Mouse (Mus musculus) right cerebral cortex, adult 18-20 months (tissue): ENCODE data around the gene Rec114.

Experiments used
- DNase-seq: peaks from one replicate; pipeline ENCODE4 v3.0.0; 2022; ENCODE audit warnings: mixed read lengths

Rec114 gene

DNA sequence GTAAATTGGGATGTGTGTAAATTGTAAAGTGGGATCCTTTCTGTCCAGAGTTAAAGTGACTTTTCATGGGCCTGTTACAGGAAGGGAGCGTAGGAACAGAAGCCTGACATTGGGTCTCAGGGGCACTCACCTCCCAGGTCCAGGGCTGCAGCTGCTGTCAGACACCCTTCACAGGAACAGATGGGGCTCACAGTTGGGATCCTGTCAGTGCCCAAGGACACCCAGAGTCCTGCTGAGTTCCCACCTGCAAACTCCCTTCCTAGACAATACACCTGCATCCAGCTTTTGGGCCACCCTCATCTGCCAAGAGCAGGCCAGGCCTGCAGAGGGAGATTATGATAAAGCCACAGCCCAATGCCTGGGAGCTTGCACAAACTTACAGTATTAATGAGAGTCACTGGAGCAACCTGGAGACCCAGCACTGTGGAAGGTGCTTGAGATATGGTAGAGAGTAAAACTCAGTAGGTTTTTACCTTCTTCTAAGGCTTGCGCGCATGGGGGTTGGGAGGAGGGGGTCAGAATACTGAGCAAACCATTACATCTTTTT, at the start of gene Rec114:
TSS of gene Rec114 (minus strand) at position 263 of the 547 bp plus-strand sequence.
- DNase-seq, result no peak

- DNase-seq, result no peak
Measured at GRCm38 (mm10) chr9:58789476-58789875, 45.7 kb upstream of the Rec114 start.

DNA sequence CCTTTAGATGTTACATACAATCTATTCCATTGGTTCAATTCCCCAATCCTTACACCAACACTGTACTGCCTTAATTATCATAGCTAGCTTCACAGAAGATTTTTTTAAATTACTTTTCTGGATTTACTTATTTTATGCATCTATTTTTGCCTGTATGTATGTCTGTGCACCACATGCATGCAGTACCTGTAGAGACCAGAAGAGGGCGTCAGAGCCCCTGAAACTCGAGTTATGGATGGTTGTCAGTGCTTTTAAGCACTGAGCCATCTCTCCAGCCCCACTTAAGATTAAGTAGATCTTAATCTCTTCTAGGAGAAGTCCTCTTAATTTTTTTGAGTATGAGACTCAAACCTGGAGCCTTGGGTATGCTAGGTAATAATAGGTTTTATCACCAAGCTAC, 31.6 kb upstream of the Rec114 start:
- no peak for DNase-seq

- no peak for DNase-seq
Measured at GRCm38 (mm10) chr9:58774761-58775160, 31.0 kb upstream of the Rec114 start.

GRCm38 (mm10) chr9:58769943-58770342, 26.2 kb upstream of the Rec114 start:
- no peak for DNase-seq

- DNase-seq, result no peak
Measured at GRCm38 (mm10) chr9:58766959-58767955, 23.5 kb upstream of the Rec114 start.

DNA sequence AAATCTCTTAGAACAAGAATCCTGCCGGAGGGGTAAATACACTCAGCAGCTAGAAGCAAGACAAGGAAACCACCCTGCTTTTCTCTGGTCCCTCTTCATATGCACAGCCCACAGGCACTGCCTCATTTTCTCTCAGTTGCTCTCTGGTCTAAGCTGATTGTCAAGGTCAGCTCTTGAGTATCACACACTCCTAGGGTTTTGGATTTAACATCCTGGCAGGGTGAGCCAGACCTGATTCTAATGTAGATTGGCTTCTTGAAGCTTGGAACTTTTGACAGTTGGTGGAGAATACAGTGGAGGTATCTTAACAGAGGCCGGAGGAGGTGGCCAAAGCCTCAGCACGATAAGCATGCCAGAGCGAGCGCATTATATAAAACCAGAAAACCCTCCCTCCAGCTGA, 20.6 kb upstream of the Rec114 start:
- DNase-seq, result no peak

GRCm38 (mm10) chr9:58763114-58763513, 19.4 kb upstream of the Rec114 start:
- DNase-seq, result no peak

GRCm38 (mm10) chr9:58762086-58762485, 18.3 kb upstream of the Rec114 start:
- no peak for DNase-seq

DNA sequence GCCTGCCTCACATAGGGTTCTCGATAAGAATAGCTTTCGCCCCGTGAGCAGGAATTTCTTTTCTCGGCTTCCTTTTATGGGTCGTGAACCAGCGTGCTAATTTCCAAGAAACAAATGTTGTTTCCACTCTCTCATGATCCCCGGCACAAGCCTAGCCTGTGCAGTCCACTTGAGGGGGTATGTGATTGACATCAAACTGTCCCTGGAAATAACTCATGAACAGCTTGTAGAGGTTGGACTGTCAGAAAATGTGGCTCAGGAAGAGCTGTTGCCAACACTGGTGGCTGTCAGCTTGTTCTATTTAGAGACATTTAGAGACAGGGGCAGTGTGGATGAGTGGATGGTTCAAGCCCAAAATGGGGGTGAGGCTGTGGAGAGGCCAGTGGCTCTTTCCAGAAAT, 15.0 kb upstream of the Rec114 start:
- DNase-seq, result peak; percentile 3

DNA sequence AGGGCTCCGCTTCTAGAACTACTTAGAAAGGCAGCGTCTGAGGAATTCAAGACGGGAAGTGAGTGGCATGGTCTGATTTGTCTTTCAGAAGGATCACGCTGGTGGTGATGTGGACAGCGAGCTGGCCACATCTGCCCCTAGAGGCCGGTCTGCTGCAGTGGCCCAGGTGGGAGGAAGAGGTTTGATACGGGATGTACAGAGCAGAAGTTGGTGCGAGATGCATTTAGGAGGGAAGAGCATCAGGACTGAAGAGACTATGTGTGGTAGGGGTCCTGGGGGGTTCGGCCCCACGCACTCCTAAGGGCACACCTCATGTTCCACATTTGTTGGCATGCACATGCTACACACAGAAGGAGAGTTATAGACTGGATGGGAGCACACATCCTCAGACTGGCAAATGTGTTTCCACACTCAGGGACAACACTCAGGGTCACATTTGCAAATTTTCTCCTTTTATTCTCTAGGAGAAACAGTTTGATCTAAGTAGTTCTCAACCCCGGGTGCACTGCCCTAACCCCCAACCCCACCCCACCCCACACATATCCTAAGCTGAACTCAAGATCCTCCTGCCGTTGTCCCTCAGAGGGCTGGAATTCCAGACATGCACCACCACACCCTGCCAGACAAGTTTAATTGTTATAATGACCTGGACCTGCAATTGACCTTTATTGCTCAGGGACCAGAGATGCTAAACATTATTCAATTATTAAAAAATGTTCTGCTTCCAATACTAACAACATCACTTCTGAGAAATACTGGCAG, 12.8 kb upstream of the Rec114 start:
- DNase-seq, result no peak

DNA sequence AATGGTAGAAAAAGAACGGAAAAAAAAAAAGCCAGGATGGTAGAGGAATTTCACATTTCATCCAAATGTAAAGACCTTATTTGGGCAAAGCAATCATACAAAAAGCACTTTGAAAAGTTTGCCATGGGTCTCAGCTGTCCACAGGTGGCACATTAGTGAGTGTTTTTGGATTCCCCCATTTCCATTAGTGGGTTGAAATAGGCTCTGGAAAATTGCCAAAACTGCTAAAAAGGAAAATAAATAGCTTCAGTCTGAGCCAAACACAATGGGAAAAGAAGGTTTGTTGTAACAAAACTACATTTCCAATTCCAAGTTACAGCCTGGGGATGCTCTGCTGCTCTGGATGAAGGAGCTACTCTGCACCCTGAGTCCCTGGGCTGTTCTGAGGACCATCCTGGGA, 9.8 kb upstream of the Rec114 start:
- DNase-seq, result no peak

DNA sequence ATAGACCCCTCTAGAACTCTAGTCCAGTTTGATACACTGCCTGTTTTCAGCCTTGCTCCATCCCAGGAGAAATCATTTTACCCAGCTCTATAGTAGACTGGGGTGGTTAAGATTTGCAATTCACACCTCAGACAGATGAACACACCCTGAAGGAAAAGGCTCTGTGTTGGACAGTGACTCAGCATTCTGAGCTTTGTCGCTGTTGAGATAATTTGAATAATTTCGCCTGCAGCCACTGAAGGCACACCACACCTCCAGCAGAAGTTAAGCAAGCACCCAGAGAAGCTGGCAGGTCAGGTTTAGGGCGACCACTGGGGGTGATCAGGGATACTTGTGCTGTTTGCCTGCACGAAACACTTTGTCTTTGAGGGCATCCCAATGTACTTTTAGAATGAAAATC, 4.4 kb upstream of the Rec114 start:
- no peak for DNase-seq

DNA sequence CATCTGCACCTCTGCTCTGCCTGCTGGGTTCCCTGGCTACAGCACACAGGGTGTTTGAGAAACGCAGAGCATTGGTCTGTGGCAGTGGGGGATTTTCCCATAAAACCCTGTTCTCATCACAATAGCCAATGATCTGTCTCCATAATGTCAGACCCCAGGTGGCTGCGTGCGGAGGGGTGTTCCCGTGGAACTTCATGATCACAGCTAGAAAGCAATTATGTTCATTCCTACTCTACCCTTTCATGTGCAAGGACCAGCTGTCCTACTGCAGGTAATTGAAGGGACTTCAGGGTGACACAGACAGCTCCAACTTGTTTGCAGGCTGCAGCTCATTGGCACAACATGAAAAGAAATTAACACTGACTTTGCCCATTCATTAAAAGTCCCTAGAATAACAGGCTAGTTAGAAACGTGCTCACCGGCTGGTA, 3.6 kb upstream of the Rec114 start:
- no peak for DNase-seq

GRCm38 (mm10) chr9:58742692-58743091, 1.1 kb downstream of the Rec114 start:
- DNase-seq, result no peak

DNA sequence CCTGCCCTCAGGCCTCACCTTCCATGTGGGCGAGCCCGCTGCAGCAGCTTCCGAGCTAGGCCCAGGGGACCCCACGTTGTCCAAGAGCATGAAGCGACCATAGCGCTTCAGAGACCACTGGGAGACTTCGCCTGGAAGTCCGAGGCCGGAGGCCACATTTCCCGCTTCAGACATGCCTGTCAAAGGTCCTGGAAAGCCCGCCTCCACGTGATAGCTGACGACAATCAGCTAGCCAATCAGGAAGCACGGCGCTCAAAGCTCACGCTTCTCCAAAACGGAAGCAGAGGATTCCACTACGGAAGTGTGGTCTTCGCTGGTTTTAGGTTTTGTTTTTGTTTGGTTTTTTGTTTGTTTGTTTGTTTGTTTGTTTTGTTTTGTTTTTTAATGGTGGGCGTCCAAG, 2.4 kb downstream of the Rec114 start:
- no peak for DNase-seq

- DNase-seq, result peak; percentile 42
Measured at GRCm38 (mm10) chr9:58739791-58740190, 4.0 kb downstream of the Rec114 start.

GRCm38 (mm10) chr9:58723165-58723564, 20.6 kb downstream of the Rec114 start:
- no peak for DNase-seq

DNA sequence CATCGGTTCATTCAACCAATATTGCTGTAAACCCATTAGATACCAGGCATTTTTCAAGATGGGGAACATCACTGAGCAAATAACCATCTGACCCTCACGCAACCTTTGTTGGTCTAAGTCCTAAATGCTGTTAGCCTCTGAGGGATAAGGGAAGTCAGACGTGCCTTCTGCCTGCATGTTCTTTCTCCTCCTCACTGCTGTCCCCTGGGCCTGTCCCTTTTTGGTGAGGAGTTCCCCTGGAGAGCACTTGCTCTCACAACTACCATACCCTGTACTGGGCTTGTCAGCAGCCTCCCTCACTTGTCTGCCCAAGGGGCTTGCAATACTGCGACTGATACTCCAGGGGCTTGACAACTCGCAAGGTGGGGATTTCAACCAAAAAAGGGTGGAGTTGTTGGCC, 21.6 kb downstream of the Rec114 start:
- no peak for DNase-seq

DNA sequence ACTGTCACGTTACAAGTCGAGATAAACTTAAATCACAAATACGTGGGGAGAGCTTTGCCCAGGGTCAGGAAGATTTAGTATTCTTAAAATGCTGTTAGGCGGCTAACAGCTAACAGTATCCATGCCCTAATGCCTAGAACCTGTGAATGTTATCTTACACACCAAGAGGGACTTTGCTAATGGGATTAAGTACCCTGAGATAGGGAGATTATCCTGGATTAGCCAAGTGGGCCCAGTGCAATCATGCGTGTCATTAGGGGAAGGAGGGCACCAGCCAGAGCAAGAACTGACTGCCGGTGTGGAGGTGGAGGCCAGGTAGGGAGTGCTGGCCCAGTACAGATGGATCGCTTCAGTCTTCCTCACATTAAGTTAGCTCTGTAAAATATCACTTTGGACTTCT, 22.7 kb downstream of the Rec114 start:
- no peak for DNase-seq

DNA sequence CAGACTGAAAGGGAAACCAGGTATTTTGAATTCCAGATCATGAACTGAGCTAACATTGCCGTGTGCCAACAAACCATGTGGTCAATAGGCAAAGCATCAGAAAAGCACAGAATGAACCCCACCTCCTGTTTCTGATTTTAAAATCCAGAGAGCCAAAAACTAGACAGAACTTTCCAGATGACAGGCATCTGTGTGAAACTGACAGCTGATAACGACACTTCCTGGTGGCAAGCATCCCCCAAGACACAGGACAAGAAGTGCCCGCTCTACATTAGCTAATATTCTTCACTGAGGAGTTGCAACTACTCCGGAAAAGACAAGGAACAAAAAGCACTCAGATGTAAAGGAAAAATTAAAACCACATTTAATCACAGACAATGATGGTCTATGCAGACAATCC, 23.6 kb downstream of the Rec114 start:
- no peak for DNase-seq

GRCm38 (mm10) chr9:58719471-58719870, 24.3 kb downstream of the Rec114 start:
- no peak for DNase-seq

- no peak for DNase-seq
Measured at GRCm38 (mm10) chr9:58718964-58719363, 24.8 kb downstream of the Rec114 start.

DNA sequence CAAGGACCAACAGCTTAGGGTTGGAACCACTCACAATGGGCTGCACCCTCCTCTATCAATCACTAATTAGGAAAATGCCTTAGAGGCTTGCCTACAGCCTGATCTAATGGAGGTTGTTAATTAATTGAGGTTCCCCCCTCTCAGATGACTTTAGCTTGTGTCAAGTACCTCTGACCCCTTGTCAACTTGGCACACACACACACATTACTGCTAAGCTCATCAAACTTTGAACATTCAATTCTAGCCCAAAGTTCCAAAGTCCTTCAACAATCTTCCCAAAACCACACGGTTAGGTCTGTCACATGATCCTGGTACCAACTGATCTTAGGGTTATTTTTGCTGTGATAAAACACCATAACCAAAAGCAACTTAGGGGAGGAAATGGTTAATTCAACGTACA, 26.9 kb downstream of the Rec114 start:
- no peak for DNase-seq
